Mouse (Mus musculus): Measurements from ENCODE around the gene Tmem150b. TPM values are rescaled to one million over a fixed set of nuclear protein-coding genes. Genes with fewer than 3 reads are reported as not detected.

The Tmem150b gene
- polyA plus RNA-seq (2012; rRNA removed) (0.31 TPM in 2 replicates), polyA plus RNA-seq (2014; fragmentation: Nextera tagmentation; extraction: Ambion mirVana) (0.18 TPM in 1 of 2 replicates, not detected in the other)

DNA sequence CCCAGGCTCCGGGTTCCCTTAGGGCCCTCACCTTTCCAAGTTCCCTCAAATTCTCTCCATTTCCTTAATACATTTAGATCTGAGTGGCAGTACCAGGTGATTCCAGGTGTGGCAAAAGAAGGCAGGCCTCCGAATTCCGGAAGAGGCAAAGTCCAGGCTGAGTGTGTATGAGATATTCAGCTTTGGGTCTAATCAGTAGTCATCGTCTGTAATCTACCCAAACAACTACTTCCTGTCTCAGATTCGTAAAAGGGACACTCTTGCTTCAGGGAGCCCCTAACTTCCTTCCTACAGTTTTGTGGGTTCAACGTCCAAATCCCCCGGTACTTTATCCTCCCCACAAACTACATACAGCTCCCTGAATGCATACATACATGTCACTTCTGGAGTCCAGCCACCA is at the start of gene Tmem150b:
TSS of gene Tmem150b (minus strand) at position 81 of the 400 bp plus-strand sequence.
- no peaks in the 10 kb centered on the region for H3K36me3 ChIP-seq (replicated peaks; ENCODE audit: control insufficient read depth, insufficient read depth, low read depth)
- DNase-seq (ENCODE audit: low read depth in 3 of 3, low spot score in 3 of 3) = no peak
- H3K4me3 ChIP-seq (ENCODE audit: insufficient read depth in 1 of 2, low read depth in 2 of 2, low read length in 2 of 2) = no peak within 1 kb of the TSS
- no peak within 1 kb of the TSS; the same call in 1 of the 2 replicates for H3K9ac ChIP-seq (replicated peaks)
- no peak within 1 kb of the TSS for H3K27ac ChIP-seq
- H3K4me1 ChIP-seq (replicated peaks; ENCODE audit: control insufficient read depth in 2 of 2, insufficient read depth in 2 of 2, low read length in 1 of 2) = peaks cover 0 to 12% of the 10 kb centered on the region in 2 experiments; a peak in 2 of 4 replicates
- H3K9me3 ChIP-seq (ENCODE audit: control insufficient read depth, low read length) = no peaks in the 10 kb centered on the region
- no peak for ATAC-seq (ENCODE audit: insufficient read depth)
- H3K27me3 ChIP-seq (ENCODE audit: control insufficient read depth, insufficient read depth, low read length) = no peaks in the 10 kb centered on the region; the same call in 1 of the 2 replicates
- TF ChIP-seq EP300 (IDR thresholded peaks at IDR 0.05; ENCODE audit: low read depth) = no peak
- TF ChIP-seq CTCF (IDR thresholded peaks at IDR 0.05; ENCODE audit: low read depth) = no peak
- H3K4me2 ChIP-seq (ENCODE audit: low read depth) = peak within 1 kb of the TSS; percentile 56
- WGBS (ENCODE audit: insufficient replicate concordance) = 14% methylated on average over 7 of the region's 7 CpGs

GRCm38 (mm10) chr7:4771202-4771601 is 46.2 kb upstream of the Tmem150b start, which contains the start of gene Fam71e2:
TSS of gene Fam71e2 (minus strand) at chr7:4771302.
- Histone ChIP-seq H3K4me1 (replicated peaks; ENCODE audit: control insufficient read depth in 2 of 2, insufficient read depth in 2 of 2, low read length in 1 of 2) (no peaks in the 10 kb centered on the region), H3K4me3 (ENCODE audit: insufficient read depth in 1 of 2, low read depth in 2 of 2, low read length in 2 of 2) (no peak within 1 kb of the TSS), H3K9me3 (ENCODE audit: control insufficient read depth, low read length) (no peaks in the 10 kb centered on the region), H3K36me3 (replicated peaks; ENCODE audit: control insufficient read depth, insufficient read depth, low read depth) (no peaks in the 10 kb centered on the region), H3K27me3 (ENCODE audit: control insufficient read depth, insufficient read depth, low read length) (peaks cover 25% of the 10 kb centered on the region), H3K27ac (no peak within 1 kb of the TSS), H3K4me2 (ENCODE audit: low read depth) (no peak within 1 kb of the TSS), H3K9ac (replicated peaks) (no peak within 1 kb of the TSS)
- ATAC-seq (ENCODE audit: insufficient read depth) (no peak), DNase-seq (ENCODE audit: low read depth in 3 of 3, low spot score in 3 of 3) (no peak)
- 39% methylated on average over 3 of the region's 5 CpGs for WGBS (ENCODE audit: insufficient replicate concordance)
- TF ChIP-seq CTCF (IDR thresholded peaks at IDR 0.05; ENCODE audit: low read depth) (no peak), EP300 (IDR thresholded peaks at IDR 0.05; ENCODE audit: low read depth) (no peak)

DNA sequence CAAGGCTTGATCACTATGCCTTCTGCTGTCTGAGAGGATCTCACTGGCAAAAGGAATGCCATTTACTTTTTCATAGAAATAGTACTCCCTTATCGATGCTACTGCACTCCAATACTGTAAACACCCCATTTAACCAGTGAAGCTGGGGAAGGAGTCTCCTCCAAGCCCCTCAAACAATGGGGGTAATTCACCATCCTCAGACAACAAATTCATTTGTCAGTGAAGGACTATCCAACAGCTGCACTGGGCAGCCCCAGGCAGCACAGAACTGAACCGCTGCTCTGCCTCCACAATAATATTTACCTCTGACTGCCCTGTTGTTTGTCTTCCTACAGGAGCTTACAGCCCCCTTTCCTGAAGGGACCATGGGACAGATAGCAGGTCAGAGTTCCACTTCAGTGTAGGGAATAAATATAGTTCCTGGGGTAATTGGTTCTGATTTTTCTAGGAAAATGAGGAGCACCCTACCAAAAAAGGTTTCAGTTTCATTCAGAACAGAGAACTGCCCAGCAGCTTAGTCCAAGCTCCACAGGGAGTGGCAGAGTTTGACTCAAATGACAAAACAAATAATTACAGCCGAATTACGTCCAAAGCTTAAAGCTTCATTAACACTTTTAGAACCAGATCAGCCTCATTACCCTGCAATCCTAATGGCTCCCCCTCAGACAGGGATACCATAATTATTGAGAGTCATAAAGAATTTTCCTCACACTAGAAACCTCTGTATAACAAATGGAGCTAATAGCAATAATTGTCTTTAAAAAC is 40.1 kb upstream of the Tmem150b start:
- H3K27me3 ChIP-seq (ENCODE audit: control insufficient read depth, insufficient read depth, low read length) = peaks cover 7% of the 10 kb centered on the region
- 25% methylated on average over 4 of the region's 4 CpGs for WGBS (ENCODE audit: insufficient replicate concordance)
- TF ChIP-seq EP300 (IDR thresholded peaks at IDR 0.05; ENCODE audit: low read depth) = no peak
- no peak for TF ChIP-seq CTCF (IDR thresholded peaks at IDR 0.05; ENCODE audit: low read depth)
- no peak overlapping the region for H3K9ac ChIP-seq (replicated peaks)
- H3K4me2 ChIP-seq (ENCODE audit: low read depth) = no peak overlapping the region
- H3K27ac ChIP-seq = no peak overlapping the region
- no peaks in the 10 kb centered on the region for H3K4me1 ChIP-seq (replicated peaks; ENCODE audit: control insufficient read depth in 2 of 2, insufficient read depth in 2 of 2, low read length in 1 of 2)
- DNase-seq (ENCODE audit: low read depth in 3 of 3, low spot score in 3 of 3) (no peak), ATAC-seq (ENCODE audit: insufficient read depth) (no peak)
- no peaks in the 10 kb centered on the region for H3K9me3 ChIP-seq (ENCODE audit: control insufficient read depth, low read length)
- no peaks in the 10 kb centered on the region for H3K36me3 ChIP-seq (replicated peaks; ENCODE audit: control insufficient read depth, insufficient read depth, low read depth)
- no peak overlapping the region for H3K4me3 ChIP-seq (ENCODE audit: insufficient read depth in 1 of 2, low read depth in 2 of 2, low read length in 2 of 2)

GRCm38 (mm10) chr7:4759670-4760069 is 34.6 kb upstream of the Tmem150b start:
- 19% methylated on average over 1 of the region's 1 CpGs for WGBS (ENCODE audit: insufficient replicate concordance)

GRCm38 (mm10) chr7:4752821-4753570 is 27.9 kb upstream of the Tmem150b start, which contains the start of gene Cox6b2:
TSS of gene Cox6b2 (minus strand) at chr7:4753094.
- peaks cover 36% of the 10 kb centered on the region in 2 experiments for H3K4me1 ChIP-seq (replicated peaks; ENCODE audit: control insufficient read depth in 2 of 2, insufficient read depth in 2 of 2, low read length in 1 of 2)

More at GRCm38 (mm10) chr7:4759670-4760069, 34.6 kb upstream of the Tmem150b start:
- no peak overlapping the region for H3K4me3 ChIP-seq (ENCODE audit: insufficient read depth in 1 of 2, low read depth in 2 of 2, low read length in 2 of 2)
- H3K9ac ChIP-seq (replicated peaks) = no peak overlapping the region
- no peaks in the 10 kb centered on the region for H3K27me3 ChIP-seq (ENCODE audit: control insufficient read depth, insufficient read depth, low read length)
- H3K9me3 ChIP-seq (ENCODE audit: control insufficient read depth, low read length) = no peaks in the 10 kb centered on the region
- no peak for DNase-seq (ENCODE audit: low read depth in 3 of 3, low spot score in 3 of 3)
- no peak overlapping the region for H3K4me2 ChIP-seq (ENCODE audit: low read depth)
- TF ChIP-seq CTCF (IDR thresholded peaks at IDR 0.05; ENCODE audit: low read depth) (no peak), EP300 (IDR thresholded peaks at IDR 0.05; ENCODE audit: low read depth) (no peak)
- ATAC-seq (ENCODE audit: insufficient read depth) = no peak
- H3K27ac ChIP-seq = no peak overlapping the region
- H3K36me3 ChIP-seq (replicated peaks; ENCODE audit: control insufficient read depth, insufficient read depth, low read depth) = no peaks in the 10 kb centered on the region
- no peaks in the 10 kb centered on the region for H3K4me1 ChIP-seq (replicated peaks; ENCODE audit: control insufficient read depth in 2 of 2, insufficient read depth in 2 of 2, low read length in 1 of 2)

More at GRCm38 (mm10) chr7:4752821-4753570, 27.9 kb upstream of the Tmem150b start, which contains the start of gene Cox6b2:
- Histone ChIP-seq H3K27ac (peak within 1 kb of the TSS; percentile 71), H3K9ac (replicated peaks) (peak within 1 kb of the TSS; percentile 58), H3K9me3 (ENCODE audit: control insufficient read depth, low read length) (no peaks in the 10 kb centered on the region), H3K4me3 (ENCODE audit: insufficient read depth in 1 of 2, low read depth in 2 of 2, low read length in 2 of 2) (peak within 1 kb of the TSS; percentile 60 to 75), H3K27me3 (ENCODE audit: control insufficient read depth, insufficient read depth, low read length) (no peaks in the 10 kb centered on the region), H3K4me2 (ENCODE audit: low read depth) (peak within 1 kb of the TSS; percentile 63), H3K36me3 (replicated peaks; ENCODE audit: control insufficient read depth, insufficient read depth, low read depth) (no peaks in the 10 kb centered on the region; the same call in 1 of the 2 replicates)
- no peak for TF ChIP-seq EP300 (IDR thresholded peaks at IDR 0.05; ENCODE audit: low read depth)
- peak; percentile 19 for TF ChIP-seq CTCF (IDR thresholded peaks at IDR 0.05; ENCODE audit: low read depth)
- 4% methylated on average over 24 of the region's 24 CpGs for WGBS (ENCODE audit: insufficient replicate concordance)
- DNase-seq (ENCODE audit: low read depth in 3 of 3, low spot score in 3 of 3) (peak; percentile 86 to 91 (median 87)), ATAC-seq (ENCODE audit: insufficient read depth) (peak; percentile 83)
